Mouse (Mus musculus): Measurements from ENCODE around the gene Ctnna3.
"Not testable (repeated sequence)": the region's sequence is repeated elsewhere in the genome, so short reads cannot be mapped to it uniquely, and the experiment has no call there.

The Ctnna3 gene

GRCm38 (mm10) chr10:63429785-63430305, at the start of gene Ctnna3:
Gene Ctnna3 (plus strand): TSS chr10:63430098.
- peak; percentile 93 for DNase-seq

GRCm38 (mm10) chr10:63381498-63382280, 48.2 kb upstream of the Ctnna3 start, which contains the start of gene Sirt1:
Gene Sirt1 (minus strand): TSS chr10:63381704.
- DNase-seq = no peak

- peak; percentile 92 for DNase-seq
Measured at GRCm38 (mm10) chr10:63382372-63383279, 47.3 kb upstream of the Ctnna3 start, which contains the start of gene Dnajc12. Gene Dnajc12 (plus strand): TSS chr10:63382443.

GRCm38 (mm10) chr10:63385897-63386296, 44.0 kb upstream of the Ctnna3 start:
- not testable (repeated sequence) for DNase-seq

- peak; percentile 94 for DNase-seq
Measured at GRCm38 (mm10) chr10:63386444-63386843, 43.5 kb upstream of the Ctnna3 start.

- DNase-seq = no peak
Measured at GRCm38 (mm10) chr10:63386991-63387390, 42.9 kb upstream of the Ctnna3 start.

GRCm38 (mm10) chr10:63388948-63389347, 41.0 kb upstream of the Ctnna3 start:
- DNase-seq = no peak

GRCm38 (mm10) chr10:63396963-63397362, 32.9 kb upstream of the Ctnna3 start:
- DNase-seq = no peak

GRCm38 (mm10) chr10:63402731-63403504, 27.0 kb upstream of the Ctnna3 start:
- peak; percentile 80 for DNase-seq

GRCm38 (mm10) chr10:63403636-63404035, 26.3 kb upstream of the Ctnna3 start:
- no peak for DNase-seq

GRCm38 (mm10) chr10:63410162-63410956, 19.5 kb upstream of the Ctnna3 start:
- no peak for DNase-seq

- DNase-seq = not testable (repeated sequence)
Measured at GRCm38 (mm10) chr10:63411674-63412073, 18.2 kb upstream of the Ctnna3 start.

- DNase-seq = no peak
Measured at GRCm38 (mm10) chr10:63412756-63413155, 17.1 kb upstream of the Ctnna3 start.

- no peak for DNase-seq
Measured at GRCm38 (mm10) chr10:63415287-63415686, 14.6 kb upstream of the Ctnna3 start.

GRCm38 (mm10) chr10:63415850-63416249, 14.0 kb upstream of the Ctnna3 start:
- no peak for DNase-seq

GRCm38 (mm10) chr10:63417061-63417460, 12.8 kb upstream of the Ctnna3 start:
- DNase-seq = no peak

- DNase-seq = no peak
Measured at GRCm38 (mm10) chr10:63421739-63422735, 7.9 kb upstream of the Ctnna3 start, which contains the start of gene Gm7075. Gene Gm7075 (minus strand): TSS chr10:63421789.

- DNase-seq = no peak
Measured at GRCm38 (mm10) chr10:63422736-63422992, 7.2 kb upstream of the Ctnna3 start.

GRCm38 (mm10) chr10:63423591-63424474, 6.1 kb upstream of the Ctnna3 start:
- no peak for DNase-seq

GRCm38 (mm10) chr10:63424475-63424814, 5.5 kb upstream of the Ctnna3 start:
- no peak for DNase-seq
